Mouse (Mus musculus): ENCODE measurements around the gene Gm10031. TPM values are rescaled to one million over a fixed set of nuclear protein-coding genes. Genes with fewer than 3 reads are reported as not detected.
"Not testable (repeated sequence)": the region's sequence is repeated elsewhere in the genome, so short reads cannot be mapped to it uniquely, and the experiment has no call there.

The Gm10031 gene
- 10 to 100 TPM; 42.9 to 43.3 TPM for total RNA-seq (2021)

GRCm38 (mm10) chr1:156523842-156524241, at the start of gene Gm10031:
Gm10031 (plus strand) TSS chr1:156524012.
- DNase-seq (ENCODE audit: low spot score in 2 of 2); intact Hi-C loops (cut with DNase I): not testable (repeated sequence)

DNA sequence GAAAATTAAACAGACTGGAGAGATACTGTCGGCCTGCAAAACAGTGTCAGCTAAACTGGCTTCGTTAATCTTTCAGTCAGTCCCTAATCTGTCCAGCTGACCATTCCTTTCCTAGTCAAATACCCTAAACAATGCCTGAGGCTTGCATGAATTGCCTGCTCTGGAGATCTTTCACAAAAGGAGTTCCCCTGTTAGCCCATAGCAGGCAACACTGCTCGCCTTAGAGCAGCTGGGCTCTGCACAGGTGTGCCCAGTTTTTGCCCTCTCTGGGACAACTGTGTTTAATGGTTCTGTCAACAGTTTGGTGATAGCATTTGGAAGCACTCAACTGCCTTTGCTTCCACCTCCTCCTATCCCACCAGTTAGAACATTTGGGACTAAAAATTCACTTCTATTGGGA, 49.0 kb upstream of the Gm10031 start:
- intact Hi-C loops (cut with DNase I) = no loop called here
- no peak for DNase-seq (ENCODE audit: low spot score in 2 of 2)

- no peak for DNase-seq (ENCODE audit: low spot score in 2 of 2)
- intact Hi-C loops (cut with DNase I) = no loop called here
Observed at GRCm38 (mm10) chr1:156476016-156476415, 47.8 kb upstream of the Gm10031 start.

DNA sequence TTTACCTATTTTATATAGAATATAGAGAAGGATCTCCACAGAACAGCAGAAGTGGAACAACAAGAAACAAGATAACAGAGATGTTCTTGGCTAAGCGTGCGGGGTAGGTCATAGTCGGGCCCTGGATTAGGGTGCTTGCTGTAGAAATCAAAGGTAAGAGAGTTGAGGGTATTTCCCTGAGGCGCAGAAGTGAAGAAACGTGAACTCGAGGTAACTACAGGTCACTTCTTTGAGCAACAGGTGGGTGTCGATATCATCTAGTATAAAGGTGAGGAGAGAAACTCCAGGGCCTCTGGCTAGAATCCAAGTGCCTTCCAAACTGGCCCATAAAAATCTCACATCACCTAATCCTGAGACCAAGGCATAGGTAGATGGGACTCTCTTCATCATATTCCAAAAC, 47.3 kb upstream of the Gm10031 start:
- intact Hi-C loops (cut with DNase I) = no loop called here

DNA sequence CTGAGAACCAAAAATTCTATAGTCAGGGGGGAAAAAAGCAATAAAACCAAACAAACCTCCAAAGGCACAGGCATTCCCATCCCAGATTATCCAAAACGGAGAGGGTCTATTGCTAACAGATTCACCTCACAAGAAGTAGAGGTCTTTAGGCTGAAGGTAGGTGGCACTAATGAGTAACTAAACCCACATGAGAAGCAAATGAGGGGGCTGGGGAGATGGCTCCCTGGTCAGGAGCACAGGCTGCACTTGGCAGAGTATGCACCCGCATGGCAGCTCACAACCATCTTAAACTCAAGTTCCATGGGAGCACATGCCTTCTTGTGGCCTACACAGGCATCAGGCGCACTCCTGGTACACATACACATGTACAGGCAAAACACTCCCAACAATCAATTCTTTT, 42.0 kb upstream of the Gm10031 start:
- intact Hi-C loops (cut with DNase I) = no loop called here

More for the DNA sequence above, 47.3 kb upstream of the Gm10031 start:
- DNase-seq (ENCODE audit: low spot score in 2 of 2) = no peak

GRCm38 (mm10) chr1:156487498-156487897, 36.3 kb upstream of the Gm10031 start:
- intact Hi-C loops (cut with DNase I) = no loop called here
- DNase-seq (ENCODE audit: low spot score in 2 of 2) = no peak

More for the DNA sequence above, 42.0 kb upstream of the Gm10031 start:
- DNase-seq (ENCODE audit: low spot score in 2 of 2) = no peak

DNA sequence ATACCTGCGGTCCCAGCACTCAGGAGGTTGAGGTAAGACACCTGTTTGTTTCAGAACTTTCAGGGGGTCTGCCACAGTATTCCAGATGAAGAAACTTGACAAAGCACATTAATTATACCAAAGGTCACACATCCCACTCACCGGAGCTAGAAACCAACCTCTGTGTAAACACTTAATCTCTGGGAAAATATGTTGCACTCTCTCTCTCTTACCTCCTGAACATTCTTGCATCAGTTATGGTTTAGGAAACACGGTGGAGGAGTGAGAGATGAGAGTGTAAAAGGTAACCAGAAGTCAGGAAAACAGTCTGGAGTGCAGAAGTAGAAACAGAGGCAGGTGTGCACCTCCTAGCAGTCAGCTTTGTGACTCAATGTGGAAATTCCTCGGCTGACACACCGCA, 35.8 kb upstream of the Gm10031 start:
- no peak for DNase-seq (ENCODE audit: low spot score in 2 of 2)
- intact Hi-C loops (cut with DNase I) = no loop called here

- intact Hi-C loops (cut with DNase I) = no loop called here
- no peak for DNase-seq (ENCODE audit: low spot score in 2 of 2)
Observed at GRCm38 (mm10) chr1:156491226-156491796, 32.5 kb upstream of the Gm10031 start.

DNA sequence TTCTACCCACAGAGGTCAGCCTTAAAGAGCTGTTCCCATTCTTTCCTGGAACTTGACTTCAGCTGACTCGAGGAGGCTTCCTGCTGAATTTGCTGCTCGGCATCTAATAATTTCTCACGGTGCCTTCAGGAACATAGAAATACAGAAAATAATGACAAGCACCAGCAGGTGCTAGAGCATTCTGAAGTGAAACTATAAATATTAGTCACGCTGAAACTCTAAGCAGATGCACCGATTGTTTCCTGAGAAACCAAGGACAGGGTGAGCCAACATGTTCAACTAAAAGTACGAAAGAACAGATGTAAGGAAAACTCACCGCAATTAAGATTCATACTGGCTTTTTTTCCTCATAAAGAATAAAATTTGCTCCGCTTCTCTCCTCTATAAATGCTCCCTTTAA, 28.8 kb upstream of the Gm10031 start:
- no peak for DNase-seq (ENCODE audit: low spot score in 2 of 2)
- intact Hi-C loops (cut with DNase I) = no loop called here

GRCm38 (mm10) chr1:156496910-156497309, 26.9 kb upstream of the Gm10031 start:
- no peak for DNase-seq (ENCODE audit: low spot score in 2 of 2)
- intact Hi-C loops (cut with DNase I) = no loop called here

- no peak for DNase-seq (ENCODE audit: low spot score in 2 of 2)
- intact Hi-C loops (cut with DNase I) = no loop called here
Observed at GRCm38 (mm10) chr1:156504945-156505523, 18.8 kb upstream of the Gm10031 start.

- intact Hi-C loops (cut with DNase I) = no loop called here
- no peak for DNase-seq (ENCODE audit: low spot score in 2 of 2)
Observed at GRCm38 (mm10) chr1:156505901-156506300, 17.9 kb upstream of the Gm10031 start.

GRCm38 (mm10) chr1:156507753-156508152, 16.1 kb upstream of the Gm10031 start:
- intact Hi-C loops (cut with DNase I) = no loop called here
- no peak for DNase-seq (ENCODE audit: low spot score in 2 of 2)

DNA sequence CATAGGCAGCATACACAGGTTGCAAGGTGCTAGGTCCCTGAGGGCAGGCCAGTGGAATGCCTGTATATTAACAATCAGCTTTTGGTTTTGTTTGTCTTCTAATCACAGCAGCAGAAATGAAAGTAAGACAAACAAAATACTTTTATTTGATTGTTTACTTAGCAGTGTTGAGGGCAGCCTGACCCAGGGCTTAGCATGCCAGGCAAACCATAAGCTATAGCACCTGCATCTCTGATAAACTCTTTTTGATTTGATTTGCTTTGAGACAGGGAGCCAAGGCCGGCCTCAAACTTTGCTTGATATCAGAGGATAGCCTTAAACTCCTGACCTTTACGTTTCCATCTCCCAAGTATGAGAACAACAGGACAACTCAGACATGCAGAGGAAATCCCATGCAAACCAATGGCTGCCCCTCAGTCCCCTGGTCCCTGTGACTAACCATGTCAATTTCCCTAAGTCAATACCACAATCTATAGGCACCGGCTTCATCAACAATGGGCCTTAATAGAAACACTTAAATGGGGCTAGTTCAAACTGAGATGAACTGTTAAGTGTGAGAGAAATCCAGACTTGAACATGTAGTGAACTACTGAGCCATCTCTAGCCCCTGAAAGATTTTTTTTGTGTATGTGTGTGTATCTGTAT, 3.6 kb upstream of the Gm10031 start:
- DNase-seq (ENCODE audit: low spot score in 2 of 2) = no peak
- intact Hi-C loops (cut with DNase I) = no loop called here

DNA sequence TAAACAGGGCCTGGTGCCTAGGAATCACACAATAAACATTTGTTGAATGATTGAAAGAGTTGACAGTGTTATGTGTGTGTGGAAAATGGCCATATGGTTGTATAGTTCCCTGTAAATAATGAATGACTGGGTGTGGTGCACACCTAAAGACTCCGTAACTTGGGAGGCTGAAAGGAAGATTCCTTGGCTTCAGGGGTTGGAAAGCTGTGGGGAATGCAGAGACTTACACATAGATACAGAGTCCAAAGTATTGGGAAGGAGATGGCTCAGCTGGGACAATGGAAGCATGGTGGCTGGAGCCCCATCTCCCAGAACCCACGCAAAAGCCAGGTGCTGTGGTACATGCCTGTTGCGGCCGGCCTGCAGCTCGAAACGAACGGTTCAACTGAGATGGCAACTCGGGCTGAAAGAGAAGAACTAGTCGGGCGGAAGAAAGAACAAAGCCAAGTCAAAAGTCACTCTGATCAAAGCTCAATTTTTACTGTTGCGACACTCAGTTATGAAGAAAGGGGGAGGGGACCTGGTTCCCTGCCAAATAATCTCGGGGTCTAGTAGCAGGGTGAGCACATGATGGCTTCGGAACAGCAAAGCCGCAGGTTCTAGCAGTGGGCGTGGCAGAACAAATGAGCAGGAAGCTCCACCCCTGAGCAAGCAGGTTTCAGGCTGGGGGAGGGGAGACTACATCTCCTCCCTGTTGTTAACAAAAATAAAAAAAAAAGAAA, 1.9 kb upstream of the Gm10031 start:
- intact Hi-C loops (cut with DNase I) = no loop called here

GRCm38 (mm10) chr1:156532476-156533175, 8.8 kb downstream of the Gm10031 start:
- DNase-seq (ENCODE audit: low spot score in 2 of 2); intact Hi-C loops (cut with DNase I): not testable (repeated sequence)

More for the DNA sequence above, 1.9 kb upstream of the Gm10031 start:
- no peak for DNase-seq (ENCODE audit: low spot score in 2 of 2)

- intact Hi-C loops (cut with DNase I) = no loop called here
Observed at GRCm38 (mm10) chr1:156533483-156533882, 9.7 kb downstream of the Gm10031 start.

GRCm38 (mm10) chr1:156533911-156534310, 10.1 kb downstream of the Gm10031 start:
- intact Hi-C loops (cut with DNase I) = no loop called here
- no peak for DNase-seq (ENCODE audit: low spot score in 2 of 2)

More at GRCm38 (mm10) chr1:156533483-156533882, 9.7 kb downstream of the Gm10031 start:
- no peak for DNase-seq (ENCODE audit: low spot score in 2 of 2)

- DNase-seq (ENCODE audit: low spot score in 2 of 2) = no peak
- intact Hi-C loops (cut with DNase I) = loop anchor here (5.0 kb wide), 2 partner anchors 115 to 275 kb away; partner anchors contain the start of gene Axdnd1
Observed at GRCm38 (mm10) chr1:156537031-156537430, 13.2 kb downstream of the Gm10031 start.

DNA sequence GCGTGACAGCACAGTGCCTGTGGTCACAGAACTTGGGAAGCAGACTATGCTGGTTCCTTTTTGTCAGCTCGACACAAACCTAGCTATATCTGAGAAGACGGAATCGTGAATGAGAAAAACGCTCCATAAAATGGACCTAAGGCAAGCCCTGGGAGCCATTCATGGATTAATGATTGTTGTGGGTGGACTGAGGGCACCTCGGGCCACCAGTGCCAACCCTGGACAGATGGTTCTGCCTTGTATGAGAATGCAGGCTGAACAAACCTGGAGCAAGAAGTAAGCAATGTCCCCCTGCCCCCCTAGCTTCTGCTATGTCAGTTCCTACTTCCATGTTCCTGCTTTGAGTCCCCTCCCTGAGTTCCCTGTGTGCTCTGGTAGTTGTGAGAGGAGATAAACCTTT, 13.9 kb downstream of the Gm10031 start:
- DNase-seq (ENCODE audit: low spot score in 2 of 2) = no peak
- intact Hi-C loops (cut with DNase I) = loop anchor here (5.0 kb wide), 2 partner anchors 115 to 275 kb away; partner anchors contain the start of gene Axdnd1
